Mouse (Mus musculus) hindbrain, embryonic 14.5 days (tissue): Measurements from ENCODE around the gene Hmox2. TPM values are rescaled to one million over a fixed set of nuclear protein-coding genes. Genes with fewer than 3 reads are reported as not detected.
A peak's percentile ranks its signal among the peaks of the same experiment; 100 is the strongest.
"Not testable (repeated sequence)": the region's sequence is repeated elsewhere in the genome, so short reads cannot be mapped to it uniquely, and the experiment has no call there.

ENCODE experiments used
- ATAC-seq: fragments of 200-750 bp; cut with Nextera tagmentation; 2 replicates; pipeline ENCODE4 v1.8.0; 2017; ENCODE audit warnings: moderate number of reproducible peaks, mild to moderate bottlenecking, moderate TSS enrichment, moderate library complexity; ENCODE audit not compliant: low FRiP score
- DNase-seq: peaks from one replicate; pipeline ENCODE4 v3.0.0-alpha.2; 2015; ENCODE audit warnings: low spot score
- H3K27ac ChIP-seq: fragments of 300-500 bp; sonication (generic); 2 replicates; pipeline ENCODE4 v1.5.1; 2014; ENCODE audit warnings: mild to moderate bottlenecking, moderate library complexity
- H3K27me3 ChIP-seq: fragments of 300-500 bp; sonication (generic); 2 replicates; pipeline ENCODE4 v1.6.1; 2014; ENCODE audit warnings: mild to moderate bottlenecking, low read length, mixed read lengths; ENCODE audit not compliant: control insufficient read depth, insufficient read depth
- H3K36me3 ChIP-seq: fragments of 300-500 bp; sonication (generic); replicated peaks from 2 replicates; pipeline ENCODE4 v1.6.1; 2014; ENCODE audit not compliant: control insufficient read depth, insufficient read depth
- H3K4me1 ChIP-seq: fragments of 300-500 bp; sonication (generic); replicated peaks from 2 replicates; pipeline ENCODE4 v1.6.1; 2014; ENCODE audit warnings: antibody characterized with exemption, low read length, mixed read lengths; ENCODE audit not compliant: control insufficient read depth, insufficient read depth
- H3K4me2 ChIP-seq: fragments of 300-500 bp; sonication (generic); replicated peaks from 2 replicates; pipeline ENCODE4 v1.6.1; 2014; ENCODE audit warnings: mild to moderate bottlenecking, moderate library complexity
- H3K4me3 ChIP-seq: fragments of 300-500 bp; sonication (generic); replicated peaks from 2 replicates; pipeline ENCODE4 v1.5.1; 2014; ENCODE audit warnings: mild to moderate bottlenecking, low read length
- H3K9ac ChIP-seq: fragments of 300-500 bp; sonication (generic); 2 replicates; pipeline ENCODE4 v1.6.1; 2014
- H3K9me3 ChIP-seq: fragments of 300-500 bp; sonication (generic); 2 replicates; pipeline ENCODE4 v1.6.1; 2016; ENCODE audit warnings: low read length; ENCODE audit not compliant: control insufficient read depth
- WGBS: fragments of 180-500 bp; shearing (Covaris S2); extraction: QIAGEN DNeasy Blood & Tissue Kit; methylation state at CpG from one replicate; pipeline ENCODE4 v1.1.7; 2014; 5-methylcytosine and 5-hydroxymethylcytosine counted together
- polyA plus RNA-seq: library from polyadenylated mRNA; unstranded; fragments of >200 nt; fragmentation: Nextera tagmentation; extraction: Ambion mirVana; gene quantifications from 2 replicates; pipeline ENCODE4 v1.2.1, GENCODE M21; 2014

Hmox2 gene
- 102 and 115 TPM in 2 replicates for polyA plus RNA-seq

GRCm38 (mm10) chr16:4725780-4726527 lies at the start of gene Hmox2:
Hmox2 (plus strand) TSS chr16:4726361.
- Histone ChIP-seq H3K27me3 (no peaks in the 10 kb centered on the region), H3K4me1 (peaks cover 7% of the 10 kb centered on the region), H3K4me3 (peak within 1 kb of the TSS; percentile 70), H3K9me3 (no peaks in the 10 kb centered on the region), H3K4me2 (peak within 1 kb of the TSS; percentile 77), H3K9ac (peak within 1 kb of the TSS; percentile 85), H3K27ac (peak within 1 kb of the TSS; percentile 57), H3K36me3 (no peaks in the 10 kb centered on the region)
- peak; percentile 94 for ATAC-seq
- DNase-seq: peak; percentile 94
- WGBS: 5% methylated on average over 35 of the region's 35 CpGs

- ATAC-seq (no peak), DNase-seq (no peak)
- Histone ChIP-seq H3K36me3 (peaks cover 33% of the 10 kb centered on the region), H3K27me3 (no peaks in the 10 kb centered on the region), H3K4me3 (no peak overlapping the region), H3K9me3 (no peaks in the 10 kb centered on the region), H3K9ac (no peak overlapping the region), H3K4me1 (peaks cover 8% of the 10 kb centered on the region), H3K27ac (no peak overlapping the region), H3K4me2 (no peak overlapping the region)
- WGBS: 96% methylated on average over 5 of the region's 5 CpGs
Observed at GRCm38 (mm10) chr16:4676836-4677235, 49.3 kb upstream of the Hmox2 start.

GRCm38 (mm10) chr16:4678080-4678479 lies 48.1 kb upstream of the Hmox2 start:
- Histone ChIP-seq H3K27ac (no peak overlapping the region), H3K27me3 (no peaks in the 10 kb centered on the region), H3K4me3 (no peak overlapping the region), H3K9ac (no peak overlapping the region), H3K9me3 (no peaks in the 10 kb centered on the region), H3K4me2 (peak overlapping the region; percentile 95), H3K4me1 (peaks cover 8% of the 10 kb centered on the region), H3K36me3 (peaks cover 23% of the 10 kb centered on the region)
- WGBS: 83% methylated on average over 5 of the region's 5 CpGs
- DNase-seq (no peak), ATAC-seq (no peak)

- peak within 1 kb of the TSS; percentile 67 for H3K4me3 ChIP-seq
- no peaks in the 10 kb centered on the region for H3K9me3 ChIP-seq
- peak; percentile 91 for ATAC-seq
- peaks cover 9% of the 10 kb centered on the region for H3K4me1 ChIP-seq
- no peaks in the 10 kb centered on the region for H3K27me3 ChIP-seq
- H3K36me3 ChIP-seq: peaks cover 18% of the 10 kb centered on the region
- H3K4me2 ChIP-seq: peak within 1 kb of the TSS; percentile 95
- H3K9ac ChIP-seq: peak within 1 kb of the TSS; percentile 71
- under 1% methylated on average over 47 of the region's 47 CpGs for WGBS
- DNase-seq: peak; percentile 84
- H3K27ac ChIP-seq: no peak within 1 kb of the TSS
Observed at GRCm38 (mm10) chr16:4679121-4680018, 46.8 kb upstream of the Hmox2 start, which contains the start of gene Coro7. Coro7 (minus strand) TSS chr16:4679777.

- H3K4me1 ChIP-seq: peaks cover 20% of the 10 kb centered on the region
- H3K4me3 ChIP-seq, H3K4me2 ChIP-seq, H3K36me3 ChIP-seq, H3K9me3 ChIP-seq, ATAC-seq, H3K27ac ChIP-seq, H3K27me3 ChIP-seq, H3K9ac ChIP-seq, DNase-seq: not testable (repeated sequence)
- 88% methylated on average over 3 of the region's 3 CpGs for WGBS
Observed at GRCm38 (mm10) chr16:4680922-4681455, 45.2 kb upstream of the Hmox2 start.

- no peak overlapping the region for H3K9ac ChIP-seq
- peak overlapping the region; percentile 89 for H3K4me2 ChIP-seq
- 75% methylated on average over 4 of the region's 4 CpGs for WGBS
- no peaks in the 10 kb centered on the region for H3K9me3 ChIP-seq
- ATAC-seq (no peak), DNase-seq (no peak)
- H3K27me3 ChIP-seq: no peaks in the 10 kb centered on the region
- peaks cover 9% of the 10 kb centered on the region for H3K36me3 ChIP-seq
- no peak overlapping the region for H3K27ac ChIP-seq
- peaks cover 20% of the 10 kb centered on the region for H3K4me1 ChIP-seq
- peak overlapping the region; percentile 72; the same call in 1 of the 2 replicates for H3K4me3 ChIP-seq
Observed at GRCm38 (mm10) chr16:4682628-4683179, 43.5 kb upstream of the Hmox2 start.

GRCm38 (mm10) chr16:4683193-4683580 lies 43.0 kb upstream of the Hmox2 start:
- peaks cover 14% of the 10 kb centered on the region for H3K36me3 ChIP-seq
- DNase-seq: no peak
- no peak for ATAC-seq
- peak overlapping the region; percentile 90 for H3K9ac ChIP-seq
- H3K27me3 ChIP-seq: no peaks in the 10 kb centered on the region
- H3K27ac ChIP-seq: peak overlapping the region; percentile 70
- peak overlapping the region; percentile 72 for H3K4me3 ChIP-seq
- no peaks in the 10 kb centered on the region for H3K9me3 ChIP-seq
- 36% methylated on average over 9 of the region's 9 CpGs for WGBS
- peak overlapping the region; percentile 89 for H3K4me2 ChIP-seq
- peaks cover 20% of the 10 kb centered on the region for H3K4me1 ChIP-seq

- peak overlapping the region; percentile 90 for H3K9ac ChIP-seq
- H3K4me3 ChIP-seq: peak overlapping the region; percentile 72
- no peaks in the 10 kb centered on the region for H3K9me3 ChIP-seq
- H3K27ac ChIP-seq: peak overlapping the region; percentile 70
- ATAC-seq (peak; percentile 89), DNase-seq (peak; percentile 98)
- H3K36me3 ChIP-seq: peaks cover 18% of the 10 kb centered on the region
- peaks cover 16% of the 10 kb centered on the region for H3K4me1 ChIP-seq
- under 1% methylated on average over 54 of the region's 54 CpGs for WGBS
- H3K27me3 ChIP-seq: no peaks in the 10 kb centered on the region
- H3K4me2 ChIP-seq: peak overlapping the region; percentile 89
Observed at GRCm38 (mm10) chr16:4683581-4684456, 42.3 kb upstream of the Hmox2 start.
